Mouse (Mus musculus): ENCODE measurements at regions not wholly inside any gene's neighbourhood (a gene's known extent, or its start where the extent isn't known, plus 50 kb on each side); places are given as distances from the start of the nearest gene placed in this dataset.

GRCm38 (mm10) chr7:73261750-73262149 lies 113.6 kb upstream of the Rgma start:
- DNase-seq (ENCODE audit: low read depth, low spot score), result no peak

GRCm38 (mm10) chr7:73262526-73262925 lies 112.8 kb upstream of the Rgma start:
- DNase-seq (ENCODE audit: low read depth, low spot score), result no peak

DNA sequence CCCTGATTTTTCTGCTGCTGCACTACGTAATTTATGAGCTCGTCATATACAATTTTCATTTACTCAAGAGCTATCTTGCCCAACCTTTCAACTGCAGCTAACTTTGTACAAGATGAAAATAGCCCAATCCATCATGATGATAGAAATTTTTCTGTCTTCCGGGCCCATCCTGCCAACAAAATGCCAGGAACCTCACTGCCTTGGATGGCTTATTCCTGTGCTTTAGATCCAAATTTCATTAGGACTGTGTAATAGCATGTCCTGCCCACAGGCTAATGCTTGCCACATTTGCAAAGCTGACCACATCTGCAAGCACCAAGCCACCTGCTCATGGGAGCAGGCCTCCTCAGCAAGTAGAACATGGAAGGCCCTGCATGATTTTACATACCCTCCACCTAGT lies 105.7 kb upstream of the Rgma start:
- DNase-seq (ENCODE audit: low read depth, low spot score), result no peak

- DNase-seq (ENCODE audit: low read depth, low spot score), result no peak
These were observed 102.5 kb upstream of the Rgma start for GRCm38 (mm10) chr7:73272787-73273186.

DNA sequence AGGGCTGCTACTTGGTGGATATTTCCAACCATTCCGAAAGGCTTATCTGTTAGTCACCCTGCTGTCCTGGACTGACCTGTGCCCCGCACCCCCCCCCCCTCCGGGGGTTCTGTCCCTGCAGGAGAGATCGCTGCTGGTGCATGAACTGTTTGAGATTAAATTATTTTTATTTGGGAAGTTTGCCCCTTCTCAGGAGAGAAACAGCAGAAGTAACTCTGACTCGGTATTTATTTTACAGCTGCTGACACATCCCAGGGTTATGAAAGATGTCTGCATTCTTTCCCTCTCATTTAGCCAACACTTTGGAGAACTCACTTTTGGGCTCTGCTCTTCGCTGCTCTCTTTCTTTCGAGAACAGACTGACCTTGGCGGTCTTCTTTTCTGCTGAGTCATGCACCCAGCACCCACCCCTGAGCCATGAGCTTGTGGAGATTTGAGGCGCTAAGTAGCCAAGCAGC lies 99.5 kb upstream of the Rgma start:
- DNase-seq (ENCODE audit: low read depth, low spot score), result no peak

- DNase-seq (ENCODE audit: low read depth, low spot score), result no peak
These were observed 96.7 kb upstream of the Rgma start for GRCm38 (mm10) chr7:73278616-73279015.

- no peak for DNase-seq (ENCODE audit: low read depth, low spot score)
These were observed 95.3 kb upstream of the Rgma start for GRCm38 (mm10) chr7:73279936-73280445.

GRCm38 (mm10) chr7:73286244-73286643 lies 89.1 kb upstream of the Rgma start:
- DNase-seq (ENCODE audit: low read depth, low spot score), result no peak

DNA sequence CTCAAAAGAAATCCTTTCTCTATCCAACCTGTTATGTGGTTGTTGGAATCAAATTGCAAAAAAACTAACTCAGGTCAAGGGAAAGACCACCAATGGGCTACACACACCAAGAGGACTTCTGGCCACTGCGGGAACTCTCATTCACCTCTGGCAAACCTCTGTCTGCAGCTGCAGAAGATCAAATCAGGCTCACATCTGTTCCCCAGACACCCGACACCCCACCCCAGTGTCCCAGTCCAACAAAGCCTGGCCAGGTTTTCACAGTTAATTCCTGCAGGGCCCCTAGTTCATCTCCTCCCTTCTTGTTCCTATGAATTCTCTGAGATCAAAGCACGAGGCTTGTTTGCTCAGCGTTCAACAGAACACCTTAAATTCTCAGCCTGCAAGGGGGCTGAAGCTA lies 82.0 kb upstream of the Rgma start:
- no peak for DNase-seq (ENCODE audit: low read depth, low spot score)

DNA sequence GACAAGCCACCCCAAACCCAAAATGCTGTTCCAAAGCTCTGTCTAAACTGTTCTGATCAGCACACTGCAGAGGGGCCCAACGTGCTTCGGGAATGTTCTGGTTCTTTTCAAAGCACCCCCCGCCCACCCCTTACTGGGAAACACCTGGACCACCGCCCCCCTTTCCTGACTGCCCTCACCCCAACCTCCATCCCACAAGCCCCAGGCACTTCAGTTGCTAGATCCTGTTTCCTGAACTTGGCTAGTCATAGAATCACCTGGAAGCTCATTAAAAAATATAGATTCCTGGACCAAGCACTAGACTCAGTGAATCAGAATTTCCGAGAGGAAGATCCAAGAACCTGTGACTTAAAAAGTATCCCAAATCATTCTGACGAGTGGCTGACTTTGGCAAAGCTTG lies 80.9 kb upstream of the Rgma start:
- no peak for DNase-seq (ENCODE audit: low read depth, low spot score)

DNA sequence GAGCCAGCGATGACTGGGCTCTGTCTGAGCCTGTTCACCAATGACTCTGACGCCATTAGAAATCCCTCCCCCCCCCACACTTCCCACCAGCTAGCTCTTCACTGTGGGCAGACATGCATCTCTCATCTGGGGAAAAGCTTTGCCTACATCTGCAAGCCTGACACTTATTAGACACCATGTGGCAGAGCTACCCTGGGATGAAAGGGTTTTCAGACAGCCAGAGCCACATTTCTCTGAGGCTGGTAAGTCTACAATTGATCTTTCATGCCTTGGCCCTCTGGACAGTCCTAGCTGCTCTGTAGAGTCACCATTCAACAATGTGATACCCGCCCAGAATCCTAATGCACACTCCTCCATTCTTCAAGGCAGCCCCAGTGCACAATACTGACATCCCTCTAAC lies 72.8 kb upstream of the Rgma start:
- no peak for DNase-seq (ENCODE audit: low read depth, low spot score)

GRCm38 (mm10) chr7:73303818-73304217 lies 71.5 kb upstream of the Rgma start:
- DNase-seq (ENCODE audit: low read depth, low spot score), result no peak

DNA sequence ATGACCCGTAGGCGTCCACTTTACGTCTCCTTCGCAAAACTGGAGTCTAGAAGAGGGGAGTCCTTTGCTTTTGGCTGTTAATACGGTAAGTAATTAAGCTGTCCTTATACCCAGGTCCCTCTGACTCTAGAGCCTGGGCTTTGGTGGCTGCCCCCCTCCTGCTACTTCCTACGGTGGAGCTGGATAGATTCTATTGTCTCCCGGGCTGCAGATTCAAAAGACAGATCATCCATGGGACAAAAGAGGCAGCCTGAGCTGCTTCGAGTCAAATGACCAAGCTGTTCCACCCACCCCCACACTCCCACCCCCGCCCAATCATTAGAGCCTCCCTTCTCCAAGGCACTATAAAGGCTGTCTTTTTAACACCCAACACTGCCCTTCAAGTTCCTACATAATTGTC lies 70.5 kb upstream of the Rgma start:
- DNase-seq (ENCODE audit: low read depth, low spot score), result no peak

DNA sequence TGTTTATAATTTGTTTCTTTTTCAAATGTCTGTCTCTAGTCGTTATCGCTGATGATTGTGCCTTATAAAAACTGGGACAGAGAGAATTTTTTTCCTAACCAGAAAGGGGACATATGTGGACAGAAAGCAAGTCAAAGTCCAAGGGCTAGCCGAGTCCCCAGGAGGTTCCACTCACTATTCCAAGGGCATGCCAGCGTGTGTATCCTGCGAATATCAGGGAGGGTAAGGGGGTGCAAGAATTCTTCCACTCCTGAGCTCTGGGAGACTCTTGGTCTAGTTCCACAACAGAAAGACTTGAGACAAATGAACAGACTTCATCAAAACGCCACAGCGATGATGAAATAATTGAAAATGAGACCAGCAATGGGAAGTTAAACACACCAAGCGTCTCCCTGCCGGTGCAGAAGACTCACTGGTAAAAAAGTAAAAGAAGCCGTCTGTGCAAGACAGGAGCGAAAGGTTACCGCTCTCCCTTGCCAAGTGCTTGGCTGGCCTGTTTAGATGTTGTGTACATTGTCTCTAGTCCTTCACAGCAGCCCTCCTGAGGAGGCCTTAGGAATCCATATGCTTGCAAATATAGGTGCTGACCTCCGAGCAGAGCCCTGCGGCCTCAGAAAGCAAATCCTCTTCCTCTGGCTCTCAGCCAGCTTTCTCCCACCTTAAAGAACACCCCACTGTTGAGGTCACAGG lies 69.9 kb upstream of the Rgma start:
- no peak for DNase-seq (ENCODE audit: low read depth, low spot score)

DNA sequence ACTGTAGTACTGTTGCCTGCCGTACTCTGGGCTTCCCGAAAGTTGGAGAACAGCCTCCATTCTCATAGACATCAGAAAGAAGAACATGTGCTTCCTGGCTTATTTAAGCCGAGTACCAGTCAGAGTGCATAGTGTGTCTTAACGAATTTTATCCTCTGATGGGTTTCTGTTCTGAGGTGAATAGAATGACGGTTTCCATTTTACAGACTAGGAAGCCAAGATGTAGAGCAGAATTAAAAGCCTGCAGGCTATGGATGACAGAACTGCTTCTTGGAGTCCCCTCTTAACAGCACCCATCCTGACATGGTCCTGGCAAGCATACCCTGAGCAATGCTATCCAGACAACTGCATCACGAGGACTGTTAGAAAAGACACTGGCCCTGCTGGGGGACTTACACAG lies 69.0 kb upstream of the Rgma start:
- no peak for DNase-seq (ENCODE audit: low read depth, low spot score)

GRCm38 (mm10) chr7:73306728-73307127 lies 68.6 kb upstream of the Rgma start:
- no peak for DNase-seq (ENCODE audit: low read depth, low spot score)

DNA sequence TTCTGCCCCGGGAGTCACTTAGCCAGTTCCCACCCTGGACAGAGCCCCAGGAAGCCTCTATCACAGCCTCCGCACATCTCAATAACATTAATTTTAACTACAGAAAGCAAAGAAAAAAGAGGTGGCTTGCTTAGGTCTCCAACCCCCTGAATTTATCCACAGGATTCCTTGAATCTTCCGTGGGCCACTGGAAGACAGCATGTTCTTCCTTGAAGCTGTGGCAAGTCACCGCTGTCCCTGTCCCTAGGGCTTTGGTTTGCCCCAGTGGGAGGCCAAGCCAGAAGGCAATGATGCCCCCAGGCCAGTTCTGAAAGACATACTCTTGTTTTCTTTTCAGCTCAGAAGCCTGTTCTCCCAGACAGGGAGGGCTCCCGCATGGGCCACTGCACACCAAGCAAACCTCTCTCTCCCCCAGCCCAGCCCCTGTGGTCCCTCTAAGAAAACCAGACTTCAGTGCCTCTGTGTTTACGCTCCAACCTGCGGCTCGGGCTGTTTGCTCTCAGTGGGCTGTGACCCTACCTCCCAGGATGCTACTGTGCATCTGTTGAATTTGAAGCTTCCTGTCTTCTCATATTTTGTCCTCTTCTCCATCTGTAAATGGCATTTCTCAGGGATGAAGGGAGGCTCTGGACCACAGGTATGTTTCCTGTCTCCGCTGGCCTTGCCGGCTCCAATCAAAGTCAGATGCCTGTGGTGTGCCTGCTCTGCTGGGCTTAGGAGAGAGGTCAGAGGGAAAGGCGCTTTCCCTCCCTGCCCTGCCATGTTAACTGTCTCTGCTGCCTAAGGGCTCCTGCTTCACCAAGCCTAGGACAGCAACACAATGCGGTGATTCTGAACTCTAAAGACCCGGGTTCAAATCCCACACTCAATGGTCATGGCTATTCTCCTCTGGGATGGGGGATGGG lies 67.5 kb upstream of the Rgma start:
- no peak for DNase-seq (ENCODE audit: low read depth, low spot score)

DNA sequence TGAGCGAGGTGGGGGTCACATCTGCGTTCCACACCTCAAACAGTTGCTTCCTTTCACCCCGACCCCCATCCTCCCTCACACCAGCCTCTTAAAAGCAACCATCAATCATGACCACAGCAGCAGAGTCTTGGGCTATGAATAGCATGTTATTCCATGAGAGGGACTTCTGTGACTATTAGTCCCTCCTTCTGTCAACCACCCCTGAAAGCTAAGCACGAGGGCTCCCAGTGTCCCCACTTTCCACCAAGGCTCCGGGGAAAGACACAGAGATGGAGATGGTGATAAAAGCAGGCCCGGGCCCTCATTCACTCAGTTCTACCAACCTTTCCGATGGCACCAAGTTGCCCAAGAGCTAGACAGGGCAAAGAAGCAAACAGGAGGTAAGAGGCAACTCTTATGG lies 66.3 kb upstream of the Rgma start:
- no peak for DNase-seq (ENCODE audit: low read depth, low spot score)

DNA sequence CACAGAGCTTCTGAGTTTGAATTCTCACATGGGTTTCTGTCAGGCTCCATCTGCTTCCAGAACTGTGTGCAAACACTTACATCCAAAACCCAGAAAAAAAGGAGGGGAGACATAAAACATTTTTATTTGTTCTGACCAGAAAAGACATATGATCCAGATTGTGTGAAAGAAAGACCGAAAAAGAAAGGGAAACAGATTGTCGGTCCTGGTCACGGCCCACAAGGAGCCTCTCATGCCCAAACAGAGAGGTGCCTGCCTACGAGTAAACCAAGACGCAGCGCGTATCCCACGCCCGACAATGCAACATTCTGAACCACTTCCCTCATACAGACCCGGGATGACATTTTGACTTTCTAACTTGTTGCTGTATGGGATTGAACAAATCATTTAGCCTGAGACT lies 65.3 kb upstream of the Rgma start:
- no peak for DNase-seq (ENCODE audit: low read depth, low spot score)

DNA sequence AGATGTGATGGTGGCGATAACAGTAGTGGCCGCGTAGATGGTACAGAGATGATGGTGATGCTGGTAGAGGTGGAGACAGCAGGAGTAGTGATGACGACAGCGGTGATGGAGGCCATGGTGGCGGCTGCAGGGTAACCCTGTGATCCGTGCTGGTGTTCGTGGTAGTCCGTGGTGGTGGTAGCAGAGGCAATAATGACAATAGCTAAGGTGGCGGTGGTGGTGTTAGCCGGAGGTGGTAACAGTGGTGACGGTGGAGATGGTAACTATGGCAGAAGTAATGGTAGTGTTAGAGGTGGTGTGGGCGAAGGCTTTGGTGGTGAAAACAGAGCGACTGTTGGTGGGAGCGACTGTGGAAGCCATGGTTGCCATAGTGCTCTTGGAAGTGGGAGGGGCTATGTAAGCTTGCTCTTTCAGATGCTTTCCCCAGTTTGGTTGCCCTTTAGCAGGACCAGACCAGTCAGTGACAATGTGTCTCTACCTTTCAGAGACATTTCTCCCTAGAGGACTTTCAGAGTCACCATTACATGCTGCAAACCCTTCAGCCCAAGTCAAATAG lies 64.7 kb upstream of the Rgma start:
- no peak for DNase-seq (ENCODE audit: low read depth, low spot score)

- DNase-seq (ENCODE audit: low read depth, low spot score), result no peak
These were observed 59.8 kb upstream of the Rgma start for GRCm38 (mm10) chr7:73315555-73315954.

- DNase-seq (ENCODE audit: low read depth, low spot score), result no peak
These were observed 57.7 kb upstream of the Rgma start for GRCm38 (mm10) chr7:73317574-73317973.

DNA sequence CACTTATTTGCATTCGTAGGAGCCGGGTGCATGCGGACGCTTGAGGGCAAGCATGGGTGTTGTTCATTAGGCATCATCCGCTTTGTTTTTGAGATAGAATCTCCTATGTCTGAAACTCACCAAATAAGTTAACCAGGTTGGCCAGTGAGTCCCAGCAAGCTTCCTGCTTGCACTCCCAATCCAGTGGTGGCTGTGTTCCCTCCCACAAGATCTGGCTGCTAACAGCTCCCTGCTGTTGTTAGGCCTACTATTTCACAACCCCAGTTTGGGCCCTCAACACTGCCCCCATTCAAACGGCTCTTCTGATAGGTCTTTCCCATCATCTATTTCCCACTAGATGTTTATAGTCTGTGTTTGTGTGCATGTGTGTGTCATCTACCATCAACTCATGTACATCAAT lies 56.3 kb upstream of the Rgma start:
- DNase-seq (ENCODE audit: low read depth, low spot score), result no peak

Data from A20 (cell line).